Mouse (Mus musculus) myocyte (in vitro differentiated cells): Measurements from ENCODE around the gene Alox5ap.

Source experiments
- E2F4 ChIP-seq: IDR thresholded peaks from one replicate; pipeline ENCODE4 v1.6.1; 2011; ENCODE audit warnings: mild to moderate bottlenecking, control low read depth, moderate library complexity; ENCODE audit not compliant: insufficient read depth
- MAX ChIP-seq: IDR thresholded peaks from one replicate; pipeline ENCODE4 v1.6.1; 2011; ENCODE audit warnings: low read depth, mild to moderate bottlenecking, control low read depth
- MYOD1 ChIP-seq, 3 experiments: IDR thresholded peaks; one replicate each; pipeline ENCODE4 v1.6.1; 2011; ENCODE audit warnings: control low read depth in 2 of 3, low read depth in 2 of 3, mild to moderate bottlenecking in 2 of 3, moderate library complexity in 1 of 3; ENCODE audit not compliant: insufficient read length in 2 of 3, control insufficient read depth in 1 of 3
- MYOG ChIP-seq, 3 experiments: IDR thresholded peaks; one replicate each; pipeline ENCODE4 v1.6.1; 2011; ENCODE audit warnings: control low read depth in 2 of 3, low read depth in 2 of 3, mild to moderate bottlenecking in 2 of 3; ENCODE audit not compliant: insufficient read length in 2 of 3, control insufficient read depth in 1 of 3, insufficient read depth in 1 of 3
- POLR2A ChIP-seq: IDR thresholded peaks from one replicate; pipeline ENCODE4 v1.6.1; 2011; ENCODE audit warnings: low read depth, mild to moderate bottlenecking, control low read depth, moderate library complexity; ENCODE audit not compliant: insufficient read length
- POLR2AphosphoS2 ChIP-seq: IDR thresholded peaks from one replicate; pipeline ENCODE4 v1.6.1; 2011; ENCODE audit warnings: low read depth, control low read depth; ENCODE audit not compliant: insufficient read length
- TCF12 ChIP-seq: IDR thresholded peaks from one replicate; pipeline ENCODE4 v1.6.1; 2011; ENCODE audit warnings: mild to moderate bottlenecking, control low read depth; ENCODE audit not compliant: poor library complexity, insufficient read depth, severe bottlenecking
- TCF3 ChIP-seq: IDR thresholded peaks from one replicate; pipeline ENCODE4 v1.6.1; 2011; ENCODE audit warnings: low read depth, control low read depth; ENCODE audit not compliant: insufficient read length
- USF1 ChIP-seq: IDR thresholded peaks from one replicate; pipeline ENCODE4 v1.6.1; 2011; ENCODE audit warnings: low read depth, mild to moderate bottlenecking, control low read depth, moderate library complexity

- no peak for TF ChIP-seq TCF12
- no peak for TF ChIP-seq TCF3
- TF ChIP-seq MAX, result no peak
- TF ChIP-seq MYOD1 (IDR thresholded peaks at IDR 0.05; ENCODE audit: control insufficient read depth in 1 of 3, insufficient read length in 2 of 3, low read depth in 2 of 3), result no peak
- TF ChIP-seq POLR2A, result no peak
- TF ChIP-seq USF1, result no peak
- TF ChIP-seq E2F4, result no peak
- no peak for TF ChIP-seq POLR2AphosphoS2
- no peak for TF ChIP-seq MYOG (IDR thresholded peaks at IDR 0.05; ENCODE audit: control insufficient read depth in 1 of 3, insufficient read depth in 1 of 3, insufficient read length in 2 of 3, low read depth in 2 of 3)
Measured at GRCm38 (mm10) chr5:149279273-149279844, 14.8 kb downstream of the Alox5ap start.
